Mouse (Mus musculus): ENCODE results near the gene Zfp513.
"Not testable (repeated sequence)": the region's sequence is repeated elsewhere in the genome, so short reads cannot be mapped to it uniquely, and the experiment has no call there.

- TF ChIP-seq CTCF (IDR thresholded peaks at IDR 0.05; ENCODE audit: low read depth, low read length); POLR2A (IDR thresholded peaks at IDR 0.05; ENCODE audit: extremely low read depth, insufficient read depth, low read length): not testable (repeated sequence)
Observed at GRCm38 (mm10) chr5:31216554-31216953, 14.5 kb upstream of the Zfp513 start.
